Mouse (Mus musculus): ENCODE results near the gene Cadps2. TPM values are rescaled to one million over a fixed set of nuclear protein-coding genes. Genes with fewer than 3 reads are reported as not detected.

Gene Cadps2
- polyA plus RNA-seq, 1 experiment, result 102 TPM

- no peak for TF ChIP-seq POLR2A (IDR thresholded peaks at IDR 0.05; ENCODE audit: borderline replicate concordance, insufficient read depth, low read length)
- TF ChIP-seq CTCF (IDR thresholded peaks at IDR 0.05; ENCODE audit: borderline replicate concordance, insufficient read depth, low read depth, low read length), result no peak
- WGBS, result 27% methylated on average over 9 of the region's 9 CpGs
- peak; percentile 50 to 54 for DNase-seq
- no peak overlapping the region for H3K27ac ChIP-seq (ENCODE audit: insufficient read depth, low read length)
- no peak overlapping the region for H3K4me3 ChIP-seq (replicated peaks; ENCODE audit: insufficient read depth, low read depth, low read length)
- H3K27me3 ChIP-seq (ENCODE audit: control insufficient read depth, insufficient read depth, low read length), result no peaks in the 10 kb centered on the region
- peaks cover 5% of the 10 kb centered on the region for H3K4me1 ChIP-seq (ENCODE audit: control insufficient read depth, insufficient read depth, low read length)
These were observed 205.2 kb downstream of the Cadps2 start for GRCm38 (mm10) chr6:23634016-23634415.

GRCm38 (mm10) chr6:23630465-23630864 is 208.8 kb downstream of the Cadps2 start:
- Histone ChIP-seq H3K4me1 (ENCODE audit: control insufficient read depth, insufficient read depth, low read length) (peaks cover 5% of the 10 kb centered on the region), H3K4me3 (replicated peaks; ENCODE audit: insufficient read depth, low read depth, low read length) (no peak overlapping the region), H3K27me3 (ENCODE audit: control insufficient read depth, insufficient read depth, low read length) (no peaks in the 10 kb centered on the region), H3K27ac (ENCODE audit: insufficient read depth, low read length) (no peak overlapping the region)
- WGBS, result 60% methylated on average over 4 of the region's 4 CpGs
- DNase-seq, result no peak
- TF ChIP-seq POLR2A (IDR thresholded peaks at IDR 0.05; ENCODE audit: borderline replicate concordance, insufficient read depth, low read length), result no peak
- no peak for TF ChIP-seq CTCF (IDR thresholded peaks at IDR 0.05; ENCODE audit: borderline replicate concordance, insufficient read depth, low read depth, low read length)

DNA sequence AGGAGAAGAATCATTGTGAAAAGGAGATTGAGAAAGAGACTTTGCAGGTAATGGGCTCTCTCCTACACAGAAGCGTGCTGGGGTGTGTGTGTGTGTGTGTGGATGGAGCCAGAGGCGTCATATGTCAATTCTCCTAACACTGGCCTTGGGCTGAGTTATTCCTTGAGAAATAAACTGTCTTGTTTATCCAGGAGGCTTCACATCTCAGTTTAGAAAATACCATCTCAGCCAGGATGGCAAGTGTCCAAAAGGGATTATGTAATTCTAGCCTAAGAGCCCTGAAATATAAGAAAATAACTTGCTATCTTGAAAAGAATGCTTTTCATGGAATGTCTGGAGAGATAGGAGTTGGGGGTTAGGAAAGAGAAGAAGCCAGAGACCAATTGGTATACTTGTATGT is 264.1 kb downstream of the Cadps2 start:
- no peak for TF ChIP-seq CTCF (IDR thresholded peaks at IDR 0.05; ENCODE audit: borderline replicate concordance, insufficient read depth, low read depth, low read length)
- no peak for TF ChIP-seq POLR2A (IDR thresholded peaks at IDR 0.05; ENCODE audit: borderline replicate concordance, insufficient read depth, low read length)
- WGBS, result 30% methylated on average over 2 of the region's 2 CpGs
- no peak overlapping the region for H3K4me3 ChIP-seq (replicated peaks; ENCODE audit: insufficient read depth, low read depth, low read length)
- no peaks in the 10 kb centered on the region for H3K27me3 ChIP-seq (ENCODE audit: control insufficient read depth, insufficient read depth, low read length)
- H3K4me1 ChIP-seq (ENCODE audit: control insufficient read depth, insufficient read depth, low read length), result peaks cover 19% of the 10 kb centered on the region
- DNase-seq, result peak; percentile 28 to 65
- peak overlapping the region; percentile 41; the same call in 1 of the 2 replicates for H3K27ac ChIP-seq (ENCODE audit: insufficient read depth, low read length)

GRCm38 (mm10) chr6:23573750-23574149 is 265.5 kb downstream of the Cadps2 start:
- WGBS, result 47% methylated on average over 4 of the region's 4 CpGs
- H3K4me1 ChIP-seq (ENCODE audit: control insufficient read depth, insufficient read depth, low read length), result peaks cover 19% of the 10 kb centered on the region
- DNase-seq, result peak; percentile 47 to 58
- no peak overlapping the region for H3K4me3 ChIP-seq (replicated peaks; ENCODE audit: insufficient read depth, low read depth, low read length)
- no peak overlapping the region for H3K27ac ChIP-seq (ENCODE audit: insufficient read depth, low read length)
- no peaks in the 10 kb centered on the region for H3K27me3 ChIP-seq (ENCODE audit: control insufficient read depth, insufficient read depth, low read length)
- TF ChIP-seq CTCF (IDR thresholded peaks at IDR 0.05; ENCODE audit: borderline replicate concordance, insufficient read depth, low read depth, low read length) (no peak), POLR2A (IDR thresholded peaks at IDR 0.05; ENCODE audit: borderline replicate concordance, insufficient read depth, low read length) (no peak)

DNA sequence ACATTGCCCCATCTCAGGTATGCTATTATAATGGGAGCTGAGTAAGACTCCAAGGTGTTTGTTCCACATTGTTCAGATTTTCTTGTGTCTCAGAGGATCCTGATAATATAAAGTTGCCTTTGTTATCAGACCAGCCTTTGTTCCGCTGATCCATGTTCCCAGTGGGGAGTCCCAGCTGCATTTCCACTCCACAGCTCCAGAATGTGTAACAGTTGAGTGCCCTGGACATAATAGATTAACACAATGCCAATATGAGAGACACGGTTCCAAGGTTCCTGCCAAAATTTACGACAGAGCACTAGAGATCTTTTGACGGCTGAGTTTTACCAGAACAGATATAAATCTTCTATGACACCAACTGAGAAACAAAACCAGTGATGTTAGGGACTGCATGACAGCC is 266.8 kb downstream of the Cadps2 start:
- peaks cover 22% of the 10 kb centered on the region for H3K4me1 ChIP-seq (ENCODE audit: control insufficient read depth, insufficient read depth, low read length)
- H3K27ac ChIP-seq (ENCODE audit: insufficient read depth, low read length), result peak overlapping the region; percentile 19; the same call in 1 of the 2 replicates
- TF ChIP-seq CTCF (IDR thresholded peaks at IDR 0.05; ENCODE audit: borderline replicate concordance, insufficient read depth, low read depth, low read length) (no peak), POLR2A (IDR thresholded peaks at IDR 0.05; ENCODE audit: borderline replicate concordance, insufficient read depth, low read length) (no peak)
- 23% methylated on average over 4 of the region's 4 CpGs for WGBS
- H3K4me3 ChIP-seq (replicated peaks; ENCODE audit: insufficient read depth, low read depth, low read length), result no peak overlapping the region
- no peaks in the 10 kb centered on the region for H3K27me3 ChIP-seq (ENCODE audit: control insufficient read depth, insufficient read depth, low read length)
- DNase-seq, result peak in 1 of 2 experiments; percentile 34

DNA sequence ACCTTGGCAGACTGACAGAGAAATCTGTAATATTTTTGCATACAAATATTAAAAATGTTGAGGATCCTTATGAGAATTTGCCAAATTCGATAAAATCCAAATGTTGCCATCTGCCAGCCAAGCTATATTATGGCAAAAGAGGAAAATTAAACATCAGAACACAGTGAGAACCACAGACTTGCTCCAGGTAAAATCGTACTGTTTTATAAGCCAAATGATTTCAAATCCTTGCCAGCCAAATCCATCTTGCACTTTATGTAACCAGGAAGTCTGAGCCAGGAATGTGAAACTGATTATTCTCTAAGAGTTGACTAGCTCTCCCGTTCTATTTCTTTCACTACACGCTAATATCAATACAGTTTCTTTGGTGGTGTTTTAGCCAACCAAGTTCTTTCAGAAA is 269.5 kb downstream of the Cadps2 start:
- WGBS, result 15% methylated on average over 4 of the region's 4 CpGs
- Histone ChIP-seq H3K27me3 (ENCODE audit: control insufficient read depth, insufficient read depth, low read length) (no peaks in the 10 kb centered on the region), H3K4me1 (ENCODE audit: control insufficient read depth, insufficient read depth, low read length) (peaks cover 18% of the 10 kb centered on the region), H3K27ac (ENCODE audit: insufficient read depth, low read length) (no peak overlapping the region; the same call in 1 of the 2 replicates), H3K4me3 (replicated peaks; ENCODE audit: insufficient read depth, low read depth, low read length) (no peak overlapping the region)
- peak in 1 of 2 experiments; percentile 88 for DNase-seq
- TF ChIP-seq CTCF (IDR thresholded peaks at IDR 0.05; ENCODE audit: borderline replicate concordance, insufficient read depth, low read depth, low read length) (no peak), POLR2A (IDR thresholded peaks at IDR 0.05; ENCODE audit: borderline replicate concordance, insufficient read depth, low read length) (no peak)

GRCm38 (mm10) chr6:23568688-23569087 is 270.5 kb downstream of the Cadps2 start:
- H3K4me3 ChIP-seq (replicated peaks; ENCODE audit: insufficient read depth, low read depth, low read length), result no peak overlapping the region
- H3K27me3 ChIP-seq (ENCODE audit: control insufficient read depth, insufficient read depth, low read length), result no peaks in the 10 kb centered on the region
- peak; percentile 45 to 72 for DNase-seq
- 14% methylated on average over 1 of the region's 1 CpGs for WGBS
- H3K27ac ChIP-seq (ENCODE audit: insufficient read depth, low read length), result peak overlapping the region; percentile 43; the same call in 1 of the 2 replicates
- TF ChIP-seq POLR2A (IDR thresholded peaks at IDR 0.05; ENCODE audit: borderline replicate concordance, insufficient read depth, low read length) (no peak), CTCF (IDR thresholded peaks at IDR 0.05; ENCODE audit: borderline replicate concordance, insufficient read depth, low read depth, low read length) (no peak)
- peaks cover 18% of the 10 kb centered on the region for H3K4me1 ChIP-seq (ENCODE audit: control insufficient read depth, insufficient read depth, low read length)

DNA sequence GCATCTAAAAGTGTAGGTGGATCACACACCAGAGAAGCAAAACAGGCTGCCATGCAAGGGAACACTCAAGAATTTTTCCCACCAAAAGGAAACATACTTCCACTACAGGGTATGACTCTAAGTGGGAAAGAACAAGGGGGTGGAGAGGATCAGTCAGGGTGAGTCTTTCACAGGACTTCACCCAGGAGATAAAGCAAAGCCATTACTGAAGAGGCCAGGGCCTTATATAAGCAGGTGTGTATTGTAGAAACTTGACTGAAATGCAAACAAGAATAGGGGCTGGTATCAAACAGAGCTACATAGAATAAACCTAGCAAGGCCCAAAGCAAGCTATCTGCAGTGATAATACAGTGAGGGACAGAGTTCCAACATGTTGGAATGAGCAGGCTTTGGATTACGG is 271.6 kb downstream of the Cadps2 start:
- TF ChIP-seq CTCF (IDR thresholded peaks at IDR 0.05; ENCODE audit: borderline replicate concordance, insufficient read depth, low read depth, low read length) (no peak), POLR2A (IDR thresholded peaks at IDR 0.05; ENCODE audit: borderline replicate concordance, insufficient read depth, low read length) (no peak)
- WGBS, result 33% methylated on average over 1 of the region's 1 CpGs
- Histone ChIP-seq H3K27ac (ENCODE audit: insufficient read depth, low read length) (peak overlapping the region; percentile 66; the same call in 1 of the 2 replicates), H3K4me3 (replicated peaks; ENCODE audit: insufficient read depth, low read depth, low read length) (no peak overlapping the region), H3K4me1 (ENCODE audit: control insufficient read depth, insufficient read depth, low read length) (peaks cover 15% of the 10 kb centered on the region), H3K27me3 (ENCODE audit: control insufficient read depth, insufficient read depth, low read length) (no peaks in the 10 kb centered on the region)
- DNase-seq, result no peak

All from cerebellum, adult 2 months (tissue).